Mouse (Mus musculus) stomach, embryonic 15.5 days (tissue): ENCODE data around the gene Stk10. TPM values are rescaled to one million over a fixed set of nuclear protein-coding genes. Genes with fewer than 3 reads are reported as not detected.
"Not testable (repeated sequence)": the region's sequence is repeated elsewhere in the genome, so short reads cannot be mapped to it uniquely, and the experiment has no call there.

Experiments
- ATAC-seq: fragments of 200-750 bp; cut with Nextera tagmentation; 2 replicates; pipeline ENCODE4 v1.8.0; 2017; ENCODE audit warnings: low read depth, moderate number of reproducible peaks, moderate TSS enrichment; ENCODE audit not compliant: insufficient read depth, low FRiP score
- H3K27ac ChIP-seq: fragments of 300-500 bp; sonication (generic); 2 replicates; pipeline ENCODE4 v1.5.1; 2015; ENCODE audit warnings: mild to moderate bottlenecking, inconsistent platforms
- H3K27me3 ChIP-seq: fragments of 300-500 bp; sonication (generic); replicated peaks from 2 replicates; pipeline ENCODE4 v1.6.1; 2015; ENCODE audit warnings: inconsistent platforms
- H3K36me3 ChIP-seq: fragments of 300-500 bp; sonication (generic); 2 replicates; pipeline ENCODE4 v1.6.1; 2015; ENCODE audit warnings: inconsistent platforms
- H3K4me1 ChIP-seq: fragments of 300-500 bp; sonication (generic); 2 replicates; pipeline ENCODE4 v1.6.1; 2015; ENCODE audit warnings: inconsistent platforms
- H3K4me2 ChIP-seq: fragments of 300-500 bp; sonication (generic); 2 replicates; pipeline ENCODE4 v1.6.1; 2015; ENCODE audit warnings: mild to moderate bottlenecking, inconsistent platforms
- H3K4me3 ChIP-seq: fragments of 300-500 bp; sonication (generic); replicated peaks from 2 replicates; pipeline ENCODE4 v1.5.1; 2015; ENCODE audit warnings: inconsistent platforms
- H3K9ac ChIP-seq: fragments of 300-500 bp; sonication (generic); 2 replicates; pipeline ENCODE4 v1.6.1; 2015; ENCODE audit warnings: inconsistent platforms
- H3K9me3 ChIP-seq: fragments of 300-500 bp; sonication (generic); 2 replicates; pipeline ENCODE4 v1.6.1; 2016; ENCODE audit warnings: inconsistent platforms
- WGBS: fragments of 180-500 bp; shearing (Covaris S2); methylation state at CpG from one replicate; pipeline ENCODE4 v1.1.7; 2015; 5-methylcytosine and 5-hydroxymethylcytosine counted together
- polyA plus RNA-seq: library from polyadenylated mRNA; unstranded; fragments of >200 nt; fragmentation: Nextera tagmentation; extraction: Ambion mirVana; gene quantifications from 2 replicates; pipeline ENCODE4 v1.2.1, GENCODE M21; 2015

The Stk10 gene
- polyA plus RNA-seq, 1 experiment from 2014 or later: 3.8 TPM

DNA sequence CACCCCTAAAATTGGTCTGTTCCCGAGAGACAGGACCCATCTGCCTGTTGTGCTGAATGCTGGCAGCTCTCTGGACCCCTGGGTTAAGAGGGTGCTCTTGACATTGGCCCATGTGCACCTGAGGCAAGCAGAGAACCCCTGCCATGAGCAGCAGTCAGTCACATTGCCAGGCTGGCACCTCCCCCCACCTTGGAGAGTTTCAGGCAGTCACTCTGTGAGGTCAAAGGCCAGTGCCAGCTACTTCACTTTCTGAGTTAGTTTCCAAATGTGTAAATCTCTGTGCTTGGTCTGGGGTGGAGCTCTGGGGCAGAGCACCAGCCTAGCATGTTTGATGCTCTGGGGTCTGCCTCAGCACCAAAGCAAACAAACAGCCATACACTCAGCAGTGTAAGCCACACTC, 84.9 kb downstream of the Stk10 start:
- Histone ChIP-seq H3K27me3 (no peaks in the 10 kb centered on the region), H3K27ac (no peak overlapping the region), H3K4me3 (no peak overlapping the region), H3K4me2 (no peak overlapping the region), H3K4me1 (peaks cover 16% of the 10 kb centered on the region), H3K36me3 (no peaks in the 10 kb centered on the region), H3K9ac (no peak overlapping the region), H3K9me3 (no peaks in the 10 kb centered on the region)
- 88% methylated on average over 1 of the region's 1 CpGs for WGBS
- ATAC-seq: no peak

DNA sequence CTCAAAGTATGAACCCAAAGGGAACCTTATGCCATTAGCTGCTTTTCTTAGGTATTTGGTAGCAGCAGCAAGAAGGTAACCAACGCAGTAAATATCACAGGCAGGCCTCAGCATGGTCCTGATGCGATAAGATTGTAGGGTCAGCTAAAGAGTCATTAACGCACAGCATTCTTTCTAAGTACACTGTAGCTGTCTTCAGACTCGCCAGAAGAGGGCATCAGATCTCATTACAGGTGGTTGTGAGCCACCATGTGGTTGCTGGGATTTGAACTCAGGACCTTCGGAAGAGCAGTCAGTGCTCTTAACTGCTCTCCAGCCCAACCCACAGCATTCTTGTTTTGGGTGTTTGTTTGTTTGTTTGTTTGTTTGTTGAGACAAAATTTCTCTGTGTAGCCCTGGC, 85.5 kb downstream of the Stk10 start:
- H3K36me3 ChIP-seq, H3K9ac ChIP-seq, H3K9me3 ChIP-seq, H3K27me3 ChIP-seq, H3K4me3 ChIP-seq, H3K4me2 ChIP-seq, ATAC-seq: not testable (repeated sequence)
- 89% methylated on average over 5 of the region's 5 CpGs for WGBS
- peak overlapping the region; percentile 84 for H3K27ac ChIP-seq
- peaks cover 16% of the 10 kb centered on the region for H3K4me1 ChIP-seq

DNA sequence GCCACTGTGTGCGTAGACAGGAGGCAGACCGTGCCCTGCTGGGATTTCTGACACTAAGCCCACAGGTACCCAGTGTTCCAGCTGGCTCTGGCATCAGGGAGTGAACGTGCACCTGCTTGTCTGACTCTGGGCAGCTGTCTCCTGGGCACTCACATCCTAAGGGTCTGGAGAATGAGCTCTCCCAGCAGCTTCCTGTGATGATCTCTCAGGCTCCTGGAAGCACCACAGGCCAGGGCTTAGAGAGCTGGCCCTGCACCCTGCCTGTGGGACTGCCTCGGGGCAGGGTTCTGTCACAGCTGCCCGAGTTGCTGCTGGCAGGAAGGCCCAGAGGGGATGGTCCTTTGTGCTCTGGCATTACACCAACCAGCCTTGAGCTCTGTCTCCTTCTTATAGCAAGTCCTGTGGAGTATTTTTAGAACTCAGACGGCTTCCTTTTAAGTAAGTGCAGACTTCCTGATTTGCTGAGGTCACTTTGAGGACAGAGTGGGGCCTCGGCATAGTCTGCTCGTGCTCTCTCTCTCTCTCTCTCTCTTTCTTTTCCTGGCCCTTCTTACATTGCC, 86.2 kb downstream of the Stk10 start:
- peak overlapping the region; percentile 29 for H3K4me2 ChIP-seq

DNA sequence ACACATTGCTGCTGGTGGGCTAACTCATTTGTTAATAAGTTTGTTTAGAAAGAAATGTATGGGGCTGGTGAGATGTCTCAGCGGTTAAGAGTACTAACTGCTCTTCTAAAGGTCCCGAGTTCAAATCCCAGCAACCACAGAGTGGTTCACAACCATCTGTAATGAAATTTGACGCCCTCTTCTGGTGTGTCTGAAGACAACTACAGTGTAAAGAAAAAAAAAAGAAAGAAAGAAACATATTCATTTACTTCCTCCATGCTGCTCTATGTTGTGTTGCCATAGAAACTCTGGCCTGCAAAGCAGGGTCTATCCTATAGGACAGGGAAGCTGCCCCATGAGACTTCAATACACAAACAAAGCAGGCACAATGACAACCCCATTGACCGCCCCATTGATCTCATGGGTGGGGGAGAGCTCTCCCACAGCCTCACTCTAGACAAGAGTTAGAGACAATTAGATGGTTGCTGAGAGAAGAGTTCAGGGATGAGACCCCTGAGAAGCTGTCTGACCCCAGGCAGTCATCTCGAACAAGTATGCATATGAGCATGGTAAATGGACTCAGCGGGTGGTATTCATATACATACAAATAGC, 86.9 kb downstream of the Stk10 start:
- Histone ChIP-seq H3K9me3 (no peaks in the 10 kb centered on the region), H3K4me3 (no peak overlapping the region), H3K36me3 (no peaks in the 10 kb centered on the region), H3K9ac (no peak overlapping the region), H3K4me2 (no peak overlapping the region), H3K27me3 (no peaks in the 10 kb centered on the region), H3K27ac (peak overlapping the region; percentile 84; the same call in 1 of the 2 replicates), H3K4me1 (peaks cover 16% of the 10 kb centered on the region)
- no peak for ATAC-seq
- 79% methylated on average over 6 of the region's 6 CpGs for WGBS

More for the DNA sequence above, 86.2 kb downstream of the Stk10 start:
- no peaks in the 10 kb centered on the region for H3K36me3 ChIP-seq
- peaks cover 16% of the 10 kb centered on the region for H3K4me1 ChIP-seq
- no peak overlapping the region for H3K4me3 ChIP-seq
- peak; percentile 81 for ATAC-seq
- H3K27me3 ChIP-seq: no peaks in the 10 kb centered on the region
- 27% methylated on average over 8 of the region's 8 CpGs for WGBS
- H3K27ac ChIP-seq: peak overlapping the region; percentile 84
- H3K9me3 ChIP-seq: no peaks in the 10 kb centered on the region
- H3K9ac ChIP-seq: no peak overlapping the region

DNA sequence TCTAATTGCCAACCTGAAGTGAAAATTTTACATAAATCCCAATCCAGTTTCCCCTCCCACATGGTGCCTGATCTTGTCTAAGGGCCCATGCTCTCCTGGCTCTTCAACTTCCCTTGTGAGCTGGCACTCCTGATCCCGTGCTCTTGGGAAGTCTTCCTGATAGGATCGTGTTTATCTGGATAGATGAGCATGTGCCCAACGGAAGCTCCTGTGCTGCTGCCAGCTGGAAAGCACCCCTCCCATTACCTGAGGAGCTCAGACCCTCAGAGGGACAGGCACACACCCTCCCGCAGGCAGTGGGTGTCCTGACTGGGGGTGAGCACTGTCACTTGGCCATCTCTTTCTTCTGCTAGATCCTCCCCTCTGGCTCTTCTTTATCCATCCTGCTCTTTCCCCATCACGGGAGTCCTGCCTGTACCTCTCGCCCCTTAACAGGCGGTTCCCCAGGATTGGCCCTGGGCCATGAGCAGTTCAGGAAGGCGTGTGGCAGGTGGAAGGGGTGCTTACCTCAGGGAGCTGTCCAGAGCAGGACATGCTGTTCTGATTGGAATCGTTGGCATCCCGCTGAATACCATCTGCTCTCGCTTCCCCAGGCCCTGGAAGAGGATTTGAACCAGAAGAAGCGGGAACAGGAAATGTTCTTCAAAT, 88.8 kb downstream of the Stk10 start:
- no peaks in the 10 kb centered on the region for H3K9me3 ChIP-seq
- H3K27me3 ChIP-seq: no peaks in the 10 kb centered on the region
- WGBS: 76% methylated on average over 12 of the region's 12 CpGs
- H3K4me3 ChIP-seq: no peak overlapping the region
- no peaks in the 10 kb centered on the region for H3K36me3 ChIP-seq
- H3K4me1 ChIP-seq: peaks cover 10% of the 10 kb centered on the region
- no peak overlapping the region for H3K27ac ChIP-seq
- no peak for ATAC-seq
- no peak overlapping the region for H3K9ac ChIP-seq
- H3K4me2 ChIP-seq: no peak overlapping the region

DNA sequence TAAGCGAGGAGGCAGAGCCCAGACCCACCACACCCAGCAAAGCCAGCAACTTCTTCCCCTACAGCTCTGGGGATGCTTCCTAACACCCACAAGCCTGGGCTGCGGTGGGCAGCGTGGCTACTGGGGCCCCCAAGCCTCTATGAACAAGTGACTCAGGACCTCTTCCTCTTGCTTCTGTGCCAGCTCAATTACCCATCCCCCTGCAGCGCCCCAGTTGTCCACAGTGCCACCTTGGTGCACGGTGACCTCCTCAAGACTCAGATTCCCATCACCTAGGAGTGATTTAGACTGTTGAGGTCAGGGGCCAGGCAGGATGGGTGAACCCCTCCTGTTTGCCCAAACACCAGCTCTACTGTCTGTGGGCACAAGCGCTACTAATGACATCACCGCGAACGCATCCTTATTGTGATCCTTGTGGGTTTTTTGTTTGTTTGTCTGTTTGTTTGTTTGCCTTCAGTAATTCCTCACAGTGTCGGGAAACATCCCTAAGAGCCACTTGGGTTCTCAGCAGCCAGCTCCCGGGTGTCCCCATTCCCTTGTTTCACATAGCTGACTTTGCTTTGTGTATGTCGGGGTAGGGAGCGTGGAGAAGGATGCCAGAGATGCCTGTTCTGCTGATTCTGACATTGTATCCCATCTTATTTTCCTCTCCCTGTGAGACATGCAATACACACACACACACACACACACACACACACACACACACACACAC, 89.5 kb downstream of the Stk10 start:
- no peak overlapping the region for H3K27ac ChIP-seq
- H3K4me2 ChIP-seq: no peak overlapping the region
- no peaks in the 10 kb centered on the region for H3K36me3 ChIP-seq
- no peaks in the 10 kb centered on the region for H3K9me3 ChIP-seq
- ATAC-seq: no peak
- H3K4me1 ChIP-seq: peaks cover 10% of the 10 kb centered on the region
- H3K4me3 ChIP-seq: no peak overlapping the region
- no peaks in the 10 kb centered on the region for H3K27me3 ChIP-seq
- H3K9ac ChIP-seq: no peak overlapping the region
- WGBS: 80% methylated on average over 13 of the region's 13 CpGs

DNA sequence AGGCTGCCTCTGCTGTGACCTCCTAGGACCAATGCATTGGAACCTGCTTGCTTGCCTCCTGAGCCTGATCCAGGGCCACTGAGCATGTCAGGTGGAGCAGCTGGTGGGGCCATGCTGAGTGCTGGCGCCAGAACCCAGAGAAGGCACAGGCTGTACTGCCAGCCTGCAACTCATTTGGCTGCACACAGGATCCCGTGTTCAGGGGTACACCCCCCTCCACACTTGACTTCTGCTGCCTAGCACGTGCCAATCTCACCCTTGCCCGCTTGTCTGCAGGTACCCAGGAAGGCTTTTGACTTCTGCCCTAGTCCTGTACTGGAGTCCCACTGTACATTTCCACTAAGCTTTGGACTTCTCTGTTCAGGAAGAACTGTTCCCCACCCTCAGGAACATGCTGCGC, 90.1 kb downstream of the Stk10 start:
- Histone ChIP-seq H3K36me3 (no peaks in the 10 kb centered on the region), H3K9ac (no peak overlapping the region), H3K4me1 (peaks cover 10% of the 10 kb centered on the region), H3K9me3 (no peaks in the 10 kb centered on the region), H3K4me2 (no peak overlapping the region), H3K27me3 (0 out of 2 replicates have a peak, but pooled peaks cover 3% of the 10 kb centered on the region), H3K27ac (no peak overlapping the region), H3K4me3 (no peak overlapping the region)
- WGBS: 84% methylated on average over 5 of the region's 5 CpGs
- no peak for ATAC-seq

DNA sequence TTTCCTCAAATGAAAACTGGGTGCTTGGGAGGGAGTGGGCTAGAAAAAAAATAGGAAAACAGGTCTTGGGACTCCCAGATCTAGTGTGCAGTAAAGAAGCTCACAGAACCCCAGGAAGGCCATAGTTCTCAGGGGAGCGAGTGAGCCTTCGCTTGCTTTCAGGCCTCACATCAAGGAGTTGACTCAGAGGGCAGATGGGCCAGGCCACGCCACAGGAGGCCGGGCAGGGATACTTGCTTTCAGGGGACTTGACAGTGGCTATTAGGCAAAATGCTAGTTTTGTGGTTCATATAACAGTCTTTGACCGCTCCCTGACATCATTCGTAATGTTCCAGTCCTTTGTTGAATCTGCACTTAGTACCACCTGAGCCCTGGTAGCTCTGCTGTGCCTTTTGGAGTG, 90.8 kb downstream of the Stk10 start:
- H3K4me2 ChIP-seq: no peak overlapping the region
- WGBS: 86% methylated on average over 6 of the region's 6 CpGs
- H3K4me3 ChIP-seq: no peak overlapping the region
- no peaks in the 10 kb centered on the region for H3K36me3 ChIP-seq
- 0 out of 2 replicates have a peak, but pooled peaks cover 3% of the 10 kb centered on the region for H3K27me3 ChIP-seq
- no peak overlapping the region for H3K27ac ChIP-seq
- peaks cover 9% of the 10 kb centered on the region for H3K4me1 ChIP-seq
- H3K9me3 ChIP-seq: no peaks in the 10 kb centered on the region
- no peak for ATAC-seq
- H3K9ac ChIP-seq: no peak overlapping the region

DNA sequence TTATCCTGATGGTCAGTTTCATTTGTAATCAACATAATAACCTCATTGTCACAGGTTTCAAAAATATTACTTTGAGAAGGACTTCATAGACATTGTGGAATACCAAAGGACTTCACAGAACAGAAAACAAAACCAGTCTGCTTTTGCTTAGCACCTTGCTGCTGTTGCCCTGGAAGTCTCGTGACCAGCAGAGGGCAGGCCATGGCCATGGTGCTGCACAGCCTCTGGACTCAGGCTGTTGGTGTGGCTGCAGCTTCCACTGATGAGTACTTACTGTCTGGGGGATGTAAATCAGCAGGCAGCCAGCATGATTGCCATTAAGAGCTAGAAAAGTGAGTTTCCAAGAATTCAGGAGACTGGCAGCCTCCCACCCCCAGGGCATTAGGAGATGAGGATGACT, 92.6 kb downstream of the Stk10 start:
- no peak for ATAC-seq
- no peak overlapping the region for H3K9ac ChIP-seq
- H3K9me3 ChIP-seq: no peaks in the 10 kb centered on the region
- H3K36me3 ChIP-seq: no peaks in the 10 kb centered on the region
- no peaks in the 10 kb centered on the region for H3K4me1 ChIP-seq
- WGBS: 43% methylated on average over 1 of the region's 1 CpGs
- no peak overlapping the region for H3K4me3 ChIP-seq
- H3K27me3 ChIP-seq: 0 out of 2 replicates have a peak, but pooled peaks cover 3% of the 10 kb centered on the region
- no peak overlapping the region for H3K4me2 ChIP-seq
- H3K27ac ChIP-seq: no peak overlapping the region

DNA sequence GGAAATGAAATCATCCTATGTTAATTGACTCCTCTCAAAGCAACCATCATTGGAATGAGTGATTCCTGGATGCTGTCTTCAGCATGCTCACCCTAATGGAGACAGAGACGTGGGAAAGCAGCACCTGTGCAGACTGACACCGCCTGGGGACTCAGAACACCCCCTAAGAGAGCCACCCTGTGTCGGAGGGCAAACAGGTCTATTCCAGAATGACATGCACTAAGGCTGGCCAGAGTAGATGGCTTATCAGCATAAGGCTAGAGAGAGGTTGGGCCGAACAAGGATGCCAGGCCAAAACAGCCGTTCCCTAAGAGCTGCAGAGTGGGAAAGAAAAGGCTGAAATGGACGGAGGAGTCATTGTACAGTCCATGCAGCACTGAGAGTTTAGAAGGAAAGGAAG, 93.0 kb downstream of the Stk10 start:
- ATAC-seq: no peak
- no peak overlapping the region for H3K4me2 ChIP-seq

DNA sequence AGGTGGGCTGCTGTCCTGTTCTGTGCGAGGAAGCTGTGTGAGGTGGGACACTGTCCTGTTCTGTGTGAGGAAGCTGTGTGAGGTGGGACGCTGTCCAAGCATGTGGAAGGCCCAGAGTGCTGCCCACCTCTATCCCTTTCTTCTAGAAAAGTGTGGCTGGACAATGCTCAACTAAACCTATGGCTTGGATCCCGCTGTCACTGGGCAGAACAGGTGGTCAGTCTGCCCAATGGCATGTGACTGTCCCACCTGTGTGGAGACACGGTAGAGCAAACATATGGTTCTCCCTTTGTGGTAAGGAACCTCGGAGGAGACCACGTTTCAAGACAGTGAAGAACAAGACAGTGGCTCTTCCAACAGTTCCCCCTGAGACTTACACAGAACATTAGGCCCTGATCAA, 94.8 kb downstream of the Stk10 start:
- H3K36me3 ChIP-seq: no peaks in the 10 kb centered on the region
- WGBS: 78% methylated on average over 6 of the region's 6 CpGs
- H3K27ac ChIP-seq: no peak overlapping the region
- no peak overlapping the region for H3K4me2 ChIP-seq
- no peaks in the 10 kb centered on the region for H3K9me3 ChIP-seq
- no peaks in the 10 kb centered on the region for H3K4me1 ChIP-seq
- no peak overlapping the region for H3K4me3 ChIP-seq
- no peak overlapping the region for H3K9ac ChIP-seq
- H3K27me3 ChIP-seq: 0 out of 2 replicates have a peak, but pooled peaks cover 3% of the 10 kb centered on the region
- ATAC-seq: no peak

More for the DNA sequence above, 93.0 kb downstream of the Stk10 start:
- H3K4me3 ChIP-seq: no peak overlapping the region
- H3K27me3 ChIP-seq: 0 out of 2 replicates have a peak, but pooled peaks cover 3% of the 10 kb centered on the region
- H3K27ac ChIP-seq: no peak overlapping the region
- 76% methylated on average over 6 of the region's 6 CpGs for WGBS
- H3K4me1 ChIP-seq: no peaks in the 10 kb centered on the region
- no peaks in the 10 kb centered on the region for H3K9me3 ChIP-seq
- H3K36me3 ChIP-seq: no peaks in the 10 kb centered on the region
- no peak overlapping the region for H3K9ac ChIP-seq

DNA sequence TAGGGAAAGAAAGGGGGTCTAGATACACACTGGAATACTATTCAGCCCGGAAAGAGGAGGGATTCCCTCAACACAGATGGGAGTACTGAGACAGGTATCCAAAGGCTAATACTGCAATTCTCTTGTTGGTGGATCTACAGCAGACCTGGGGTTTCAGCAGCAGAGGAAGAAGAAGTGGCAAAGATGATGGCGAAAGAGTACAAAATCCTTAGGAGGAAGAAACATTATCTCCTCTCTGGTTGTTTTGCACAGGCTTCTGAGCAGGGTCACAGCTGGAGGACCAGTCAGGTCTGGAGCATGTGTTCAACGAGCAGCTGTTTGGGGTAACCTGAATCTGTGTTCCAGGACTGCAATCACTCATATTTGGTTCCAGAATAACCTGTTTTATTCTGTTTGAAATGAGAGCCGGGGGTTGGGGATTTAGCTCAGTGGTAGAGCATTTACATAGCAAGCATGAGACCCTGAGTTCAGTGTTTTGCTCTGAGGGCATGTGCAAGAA, 96.7 kb downstream of the Stk10 start:
- Histone ChIP-seq H3K27ac (no peak overlapping the region), H3K36me3 (no peaks in the 10 kb centered on the region), H3K4me1 (no peaks in the 10 kb centered on the region), H3K27me3 (0 out of 2 replicates have a peak, but pooled peaks cover 3% of the 10 kb centered on the region), H3K4me2 (no peak overlapping the region), H3K9me3 (no peaks in the 10 kb centered on the region), H3K9ac (no peak overlapping the region), H3K4me3 (no peak overlapping the region)
- ATAC-seq: no peak
- 62% methylated on average over 4 of the region's 4 CpGs for WGBS
